Mouse (Mus musculus) liver, adult (tissue): ENCODE data around the gene Vmn2r45.
"Not testable (repeated sequence)": the region's sequence is repeated elsewhere in the genome, so short reads cannot be mapped to it uniquely, and the experiment has no call there.

ENCODE experiments used
- GATA4 ChIP-seq: IDR thresholded peaks from 2 replicates; pipeline ENCODE4 v1.6.1; 2014; ENCODE audit warnings: mild to moderate bottlenecking, low read length; ENCODE audit not compliant: insufficient replicate concordance

Vmn2r45 gene

GRCm38 (mm10) chr7:8488975-8489374, at the start of gene Vmn2r45:
TSS of gene Vmn2r45 (minus strand) at chr7:8489075.
- not testable (repeated sequence) for TF ChIP-seq GATA4
